Comparison of ENCODE assay signal across 28 mouse cellular contexts in genomic region chr16:40328249-40328820, GRCm38 (mm10).
DNase-seq lines count a peak whose midpoint lies in the region; ATAC-seq and TF ChIP-seq lines count a peak whose summit lies in the region.
"Had no signal": no experiment of that assay in that cellular context is flagged by ENCODE, and none has a peak within 500 bp of the region (broad histone marks: within the 10 kb centered on the region; RNA-seq: fewer than 3 reads in every experiment).

No protein-coding gene starts in this region.

- no peak overlapping the region for H3K4me2 ChIP-seq in embryonic facial prominence, embryonic 14.5 days (ENCODE audit: low read depth, low read length)
- H3K4me2 ChIP-seq in neural tube, embryonic 14.5 days (ENCODE audit: low read depth, low read length), result no peak overlapping the region
- H3K4me2 ChIP-seq in neural tube, embryonic 15.5 days, result no peak overlapping the region
- H3K4me2 ChIP-seq in forebrain, embryonic 13.5 days, result no peak overlapping the region
- H3K4me2 ChIP-seq: embryonic facial prominence, embryonic 12.5 days; heart, embryonic 13.5 days; limb, embryonic 15.5 days; liver, embryonic 15.5 days had no signal

- H3K36me3 ChIP-seq in embryonic facial prominence, embryonic 14.5 days (ENCODE audit: control insufficient read depth, insufficient read depth, low read length), result no peaks in the 10 kb centered on the region
- no peaks in the 10 kb centered on the region for H3K36me3 ChIP-seq in embryonic facial prominence, embryonic 10.5 days (replicated peaks)
- H3K36me3 ChIP-seq in neural tube, embryonic 14.5 days (ENCODE audit: control insufficient read depth, insufficient read depth, low read length), result no peaks in the 10 kb centered on the region
- no peaks in the 10 kb centered on the region for H3K36me3 ChIP-seq in neural tube, embryonic 15.5 days
- H3K36me3 ChIP-seq in forebrain, embryonic 13.5 days (ENCODE audit: poor library complexity, severe bottlenecking), result no peaks in the 10 kb centered on the region
- H3K36me3 ChIP-seq: embryonic facial prominence, embryonic 12.5 days; G1E; heart, embryonic 13.5 days; limb, embryonic 15.5 days; liver, embryonic 15.5 days; midbrain, embryonic 10.5 days had no signal

- H3K27ac ChIP-seq in embryonic facial prominence, embryonic 14.5 days (replicated peaks; ENCODE audit: low read depth, low read length), result no peak overlapping the region
- no peak overlapping the region for H3K27ac ChIP-seq in embryonic facial prominence, embryonic 10.5 days (replicated peaks)
- no peak overlapping the region for H3K27ac ChIP-seq in layer of hippocampus, adult 2 months
- H3K27ac ChIP-seq in neural tube, embryonic 14.5 days (ENCODE audit: low read depth, low read length), result no peak overlapping the region
- H3K27ac ChIP-seq in neural tube, embryonic 15.5 days (replicated peaks), result no peak overlapping the region
- H3K27ac ChIP-seq in forebrain, embryonic 13.5 days, result no peak overlapping the region
- H3K27ac ChIP-seq: embryonic facial prominence, embryonic 12.5 days; gastrocnemius, adult 2 months; heart, embryonic 13.5 days; hindbrain, postnatal 0 days; limb, embryonic 15.5 days; liver, embryonic 15.5 days; midbrain, embryonic 10.5 days had no signal

- no peaks in the 10 kb centered on the region for H3K9me3 ChIP-seq in embryonic facial prominence, embryonic 14.5 days (ENCODE audit: control insufficient read depth, low read length)
- no peaks in the 10 kb centered on the region for H3K9me3 ChIP-seq in embryonic facial prominence, embryonic 10.5 days
- H3K9me3 ChIP-seq in neural tube, embryonic 14.5 days (ENCODE audit: control insufficient read depth, low read length), result no peaks in the 10 kb centered on the region
- H3K9me3 ChIP-seq in neural tube, embryonic 15.5 days (replicated peaks), result no peaks in the 10 kb centered on the region
- no peaks in the 10 kb centered on the region for H3K9me3 ChIP-seq in forebrain, embryonic 13.5 days (replicated peaks)
- H3K9me3 ChIP-seq: embryonic facial prominence, embryonic 12.5 days; heart, embryonic 13.5 days; limb, embryonic 15.5 days; liver, embryonic 15.5 days; midbrain, embryonic 10.5 days had no signal

- no peaks in the 10 kb centered on the region for H3K27me3 ChIP-seq in embryonic facial prominence, embryonic 14.5 days (replicated peaks; ENCODE audit: control insufficient read depth, insufficient read depth, low read length)
- H3K27me3 ChIP-seq in embryonic facial prominence, embryonic 10.5 days (replicated peaks; ENCODE audit: low read depth, poor library complexity, severe bottlenecking), result no peaks in the 10 kb centered on the region
- no peaks in the 10 kb centered on the region for H3K27me3 ChIP-seq in neural tube, embryonic 14.5 days (ENCODE audit: control insufficient read depth, insufficient read depth, low read length)
- no peaks in the 10 kb centered on the region for H3K27me3 ChIP-seq in neural tube, embryonic 15.5 days (replicated peaks)
- no peaks in the 10 kb centered on the region for H3K27me3 ChIP-seq in forebrain, embryonic 13.5 days
- H3K27me3 ChIP-seq: CH12.LX; embryonic facial prominence, embryonic 12.5 days; heart, embryonic 13.5 days; limb, embryonic 15.5 days; liver, embryonic 15.5 days; Patski had no signal

- H3K4me3 ChIP-seq in embryonic facial prominence, embryonic 14.5 days (ENCODE audit: low read depth, low read length), result no peak overlapping the region
- no peak overlapping the region for H3K4me3 ChIP-seq in embryonic facial prominence, embryonic 10.5 days
- H3K4me3 ChIP-seq in layer of hippocampus, adult 2 months, result no peak overlapping the region
- H3K4me3 ChIP-seq in neural tube, embryonic 14.5 days (ENCODE audit: low read depth, low read length), result no peak overlapping the region
- H3K4me3 ChIP-seq in neural tube, embryonic 15.5 days (replicated peaks), result no peak overlapping the region
- no peak overlapping the region for H3K4me3 ChIP-seq in forebrain, embryonic 13.5 days
- H3K4me3 ChIP-seq: embryonic facial prominence, embryonic 12.5 days; erythroblast, embryonic 14.5 days; gastrocnemius, adult 2 months; heart, embryonic 13.5 days; limb, embryonic 15.5 days; liver, embryonic 15.5 days; midbrain, embryonic 10.5 days had no signal

- ATAC-seq in embryonic facial prominence, embryonic 14.5 days (ENCODE audit: low read depth), result no peak
- ATAC-seq in neural tube, embryonic 14.5 days (ENCODE audit: low read depth), result peak; percentile 41; the same call in 1 of the 2 replicates
- ATAC-seq in neural tube, embryonic 15.5 days (ENCODE audit: low FRiP score), result no peak
- ATAC-seq in forebrain, embryonic 13.5 days, result no peak
- ATAC-seq: forebrain, embryonic 14.5 days; hindbrain, postnatal 0 days; intestine, embryonic 16.5 days; lung, postnatal 0 days; Patski had no signal

- peak; percentile 1 for DNase-seq in embryonic facial prominence, embryonic 14.5 days (ENCODE audit: low spot score)
- no peak for DNase-seq in embryonic facial prominence, embryonic 10.5 days (ENCODE audit: low spot score)
- DNase-seq in layer of hippocampus, adult 2 months (ENCODE audit: low spot score in 2 of 2), result no peak
- DNase-seq in layer of hippocampus, postnatal 10 days (ENCODE audit: low spot score in 2 of 2), result no peak
- DNase-seq: B cell, adult 2 months; cerebellum, adult 11 months; gastrocnemius, adult 2 months; heart, postnatal 14 days; kidney, postnatal 36 days; right cerebral cortex, adult 18-20 months; right cerebral cortex, postnatal 4 days; thymus, adult 2 months had no signal

- H3K9ac ChIP-seq in embryonic facial prominence, embryonic 14.5 days (ENCODE audit: low read depth, low read length), result no peak overlapping the region
- no peak overlapping the region for H3K9ac ChIP-seq in neural tube, embryonic 14.5 days (replicated peaks; ENCODE audit: low read depth, low read length)
- H3K9ac ChIP-seq in neural tube, embryonic 15.5 days (replicated peaks), result no peak overlapping the region
- H3K9ac ChIP-seq in forebrain, embryonic 13.5 days, result no peak overlapping the region
- H3K9ac ChIP-seq: embryonic facial prominence, embryonic 12.5 days; heart, embryonic 13.5 days; limb, embryonic 15.5 days; liver, embryonic 15.5 days had no signal

- peak; percentile 23; the same call in 1 of the 2 replicates for TF ChIP-seq CTCF in layer of hippocampus, adult 2 months (conservative IDR thresholded peaks at IDR 0.05)

- 75% methylated on average over 7 of the region's 7 CpGs for WGBS in embryonic facial prominence, embryonic 14.5 days
- WGBS in embryonic facial prominence, embryonic 10.5 days, result 88% methylated on average over 7 of the region's 7 CpGs
- WGBS in neural tube, embryonic 14.5 days, result 66% methylated on average over 7 of the region's 7 CpGs
- 62% methylated on average over 7 of the region's 7 CpGs for WGBS in neural tube, embryonic 15.5 days
- 93% methylated on average over 7 of the region's 7 CpGs for WGBS in forebrain, embryonic 13.5 days

- H3K4me1 ChIP-seq in embryonic facial prominence, embryonic 14.5 days (ENCODE audit: control insufficient read depth, insufficient read depth, low read length), result no peaks in the 10 kb centered on the region
- no peaks in the 10 kb centered on the region for H3K4me1 ChIP-seq in embryonic facial prominence, embryonic 10.5 days
- H3K4me1 ChIP-seq in neural tube, embryonic 14.5 days (ENCODE audit: control insufficient read depth, insufficient read depth, low read length), result no peaks in the 10 kb centered on the region
- no peaks in the 10 kb centered on the region for H3K4me1 ChIP-seq in neural tube, embryonic 15.5 days
- H3K4me1 ChIP-seq in forebrain, embryonic 13.5 days, result no peaks in the 10 kb centered on the region
- H3K4me1 ChIP-seq: embryonic facial prominence, embryonic 12.5 days; heart, embryonic 13.5 days; limb, embryonic 15.5 days; liver, embryonic 15.5 days; midbrain, embryonic 10.5 days had no signal
